Mouse (Mus musculus) erythroblast, embryonic 14.5 days (primary cell): Measurements from ENCODE around the gene Tnk2.

Experiments
- GATA1 ChIP-seq: IDR thresholded peaks from 2 replicates; pipeline ENCODE4 v1.6.1; 2012; ENCODE audit warnings: low read length, inconsistent platforms, mixed read lengths
- TAL1 ChIP-seq: IDR thresholded peaks from 3 replicates; pipeline ENCODE4 v1.6.1; 2012; ENCODE audit warnings: low read length, inconsistent platforms, mixed read lengths

DNA sequence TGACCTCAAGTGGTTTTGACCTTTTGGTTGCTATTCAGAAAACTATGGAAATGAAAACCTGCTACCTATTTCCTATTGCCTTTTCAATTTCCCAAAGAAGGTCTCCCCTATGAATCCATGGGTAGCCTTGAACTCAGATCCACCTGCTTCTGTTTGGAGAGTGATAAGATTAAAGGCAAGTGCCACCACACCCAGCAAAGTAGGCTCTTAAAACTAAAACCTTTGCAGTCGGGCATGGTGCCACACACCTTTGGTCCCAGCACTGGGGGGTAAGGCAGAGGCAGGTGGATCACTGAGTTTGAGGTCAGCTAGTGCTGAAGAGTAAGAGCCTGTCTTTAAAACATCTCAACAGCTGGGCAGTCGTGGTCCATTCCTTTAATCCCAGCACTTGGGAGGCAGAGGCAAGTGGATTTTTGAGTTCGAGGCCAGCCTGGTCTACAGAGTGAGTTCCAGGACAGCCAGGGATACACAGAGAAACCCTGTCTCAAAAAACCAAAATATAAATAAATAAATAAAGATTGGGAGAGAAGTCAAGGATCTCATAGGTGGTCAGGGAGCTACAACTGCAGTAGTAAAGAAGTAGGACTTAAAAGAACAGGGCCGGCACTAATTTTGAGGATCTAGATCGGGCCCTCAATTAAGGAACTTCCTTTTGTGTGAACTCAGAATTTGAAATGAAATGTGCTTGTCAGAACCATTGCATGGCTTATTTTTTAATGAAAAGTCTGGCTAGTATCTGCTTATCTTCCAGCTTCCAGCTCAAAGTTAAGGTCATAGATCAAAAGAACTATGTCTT lies 33.0 kb upstream of the Tnk2 start:
- TF ChIP-seq TAL1: peak; percentile 59
- TF ChIP-seq GATA1: peak; percentile 64
